Mouse (Mus musculus): Measurements from ENCODE around the gene Ctsll3.

DNA sequence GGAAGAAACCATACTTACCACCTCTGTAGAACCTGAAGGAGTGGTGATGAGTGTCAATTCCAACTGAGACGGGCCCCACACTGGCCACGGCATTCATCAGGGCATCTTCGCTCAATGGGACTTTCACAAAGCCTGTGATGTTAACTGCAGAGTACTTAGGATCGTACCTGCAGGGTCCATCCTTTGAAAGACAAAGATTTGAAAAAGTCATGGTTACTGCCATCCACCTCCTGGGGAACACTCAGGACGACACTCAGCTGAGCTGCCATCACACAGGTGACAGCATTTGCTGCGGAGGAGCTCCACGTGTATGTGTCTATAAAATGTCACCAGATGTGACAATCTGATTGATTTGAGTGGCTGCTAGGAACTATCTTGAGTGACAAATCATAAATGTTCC is 19.3 kb downstream of the Ctsll3 start:
- no peak for TF ChIP-seq CTCF (IDR thresholded peaks at IDR 0.05; ENCODE audit: control insufficient read depth, insufficient read depth, low read length)
- no peak for TF ChIP-seq POLR2A (IDR thresholded peaks at IDR 0.05; ENCODE audit: borderline replicate concordance, control insufficient read depth, low read depth, low read length)
